Mouse (Mus musculus): ENCODE data around the gene Gm11939. TPM values are rescaled to one million over a fixed set of nuclear protein-coding genes. Genes with fewer than 3 reads are reported as not detected.

Gene Gm11939
- polyA plus RNA-seq, 1 experiment from 2014 or later = not detected

DNA sequence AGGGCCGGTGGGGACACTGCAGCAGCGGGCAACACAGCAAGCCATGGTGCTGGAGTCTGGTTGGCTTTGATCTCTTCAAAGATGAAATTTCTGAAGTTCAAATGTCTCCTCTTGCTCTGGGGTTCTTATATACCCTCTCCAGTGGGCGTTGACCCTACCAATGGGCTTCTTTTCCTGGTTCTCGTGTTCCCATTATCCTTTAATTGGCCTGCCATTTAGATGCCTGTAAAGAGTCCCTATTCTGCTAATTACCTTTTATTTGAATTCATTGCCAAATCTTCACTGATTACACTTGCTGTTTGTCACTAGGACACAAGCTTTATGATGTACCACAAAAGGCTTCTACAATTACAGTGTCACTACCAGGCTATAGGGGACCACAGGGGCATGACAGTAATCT, 8.5 kb downstream of the Gm11939 start, which contains the start of gene Krtap3-3:
Gene Krtap3-3 (minus strand): TSS at position 101 of the 400 bp plus-strand sequence.
- no peaks in the 10 kb centered on the region for H3K36me3 ChIP-seq (replicated peaks; ENCODE audit: control insufficient read depth, insufficient read depth, low read depth, low read length)
- DNase-seq (ENCODE audit: low spot score) (no peak), ATAC-seq (replicated peaks; ENCODE audit: insufficient number of reproducible peaks, low FRiP score, low TSS enrichment, low read depth) (no peak)
- H3K27ac ChIP-seq (replicated peaks; ENCODE audit: low read depth, low read length) = no peak within 1 kb of the TSS
- H3K27me3 ChIP-seq (ENCODE audit: control insufficient read depth, insufficient read depth, low read length) = no peaks in the 10 kb centered on the region
- no peak within 1 kb of the TSS for H3K9ac ChIP-seq (replicated peaks; ENCODE audit: low read length)
- H3K9me3 ChIP-seq (replicated peaks; ENCODE audit: control insufficient read depth, low read length) = no peaks in the 10 kb centered on the region
- H3K4me1 ChIP-seq (ENCODE audit: control insufficient read depth, insufficient read depth, low read length) = no peaks in the 10 kb centered on the region
- H3K4me3 ChIP-seq (ENCODE audit: low read depth, low read length) = no peak within 1 kb of the TSS
- no peak within 1 kb of the TSS for H3K4me2 ChIP-seq (ENCODE audit: low read depth, low read length)
- WGBS = 75% methylated on average over 4 of the region's 4 CpGs

GRCm38 (mm10) chr11:99547892-99548291, 11.4 kb downstream of the Gm11939 start:
- Histone ChIP-seq H3K36me3 (replicated peaks; ENCODE audit: control insufficient read depth, insufficient read depth, low read depth, low read length) (no peaks in the 10 kb centered on the region), H3K4me2 (ENCODE audit: low read depth, low read length) (no peak overlapping the region), H3K9me3 (replicated peaks; ENCODE audit: control insufficient read depth, low read length) (no peaks in the 10 kb centered on the region), H3K4me3 (ENCODE audit: low read depth, low read length) (no peak overlapping the region), H3K27ac (replicated peaks; ENCODE audit: low read depth, low read length) (no peak overlapping the region), H3K9ac (replicated peaks; ENCODE audit: low read length) (no peak overlapping the region), H3K4me1 (ENCODE audit: control insufficient read depth, insufficient read depth, low read length) (no peaks in the 10 kb centered on the region), H3K27me3 (ENCODE audit: control insufficient read depth, insufficient read depth, low read length) (no peaks in the 10 kb centered on the region)
- DNase-seq (ENCODE audit: low spot score) (no peak), ATAC-seq (replicated peaks; ENCODE audit: insufficient number of reproducible peaks, low FRiP score, low TSS enrichment, low read depth) (no peak)

DNA sequence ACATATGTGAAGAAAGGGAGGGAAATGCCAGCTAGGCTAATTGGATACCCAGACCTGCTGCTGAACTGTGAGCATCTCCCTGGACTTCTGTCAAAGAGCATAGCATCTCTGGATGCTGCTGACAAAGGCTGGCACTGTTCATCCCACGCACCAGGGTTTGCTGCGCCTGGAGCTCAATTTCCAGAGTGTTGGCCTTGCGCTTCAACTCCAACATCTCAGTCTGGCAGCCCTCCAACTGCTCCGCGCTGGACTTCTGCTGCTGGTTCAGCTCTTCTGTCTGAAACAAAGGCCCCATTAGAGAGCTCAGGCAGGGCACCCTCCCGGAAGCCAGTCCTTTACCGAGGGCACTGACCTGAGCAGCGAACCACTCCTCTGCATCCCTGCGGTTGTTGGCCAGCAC, 19.5 kb downstream of the Gm11939 start:
- Histone ChIP-seq H3K9ac (replicated peaks; ENCODE audit: low read length) (no peak overlapping the region), H3K4me1 (ENCODE audit: control insufficient read depth, insufficient read depth, low read length) (no peaks in the 10 kb centered on the region), H3K27me3 (ENCODE audit: control insufficient read depth, insufficient read depth, low read length) (no peaks in the 10 kb centered on the region), H3K27ac (replicated peaks; ENCODE audit: low read depth, low read length) (no peak overlapping the region), H3K36me3 (replicated peaks; ENCODE audit: control insufficient read depth, insufficient read depth, low read depth, low read length) (no peaks in the 10 kb centered on the region), H3K4me2 (ENCODE audit: low read depth, low read length) (no peak overlapping the region), H3K4me3 (ENCODE audit: low read depth, low read length) (no peak overlapping the region), H3K9me3 (replicated peaks; ENCODE audit: control insufficient read depth, low read length) (no peaks in the 10 kb centered on the region)
- DNase-seq (ENCODE audit: low spot score) (no peak), ATAC-seq (replicated peaks; ENCODE audit: insufficient number of reproducible peaks, low FRiP score, low TSS enrichment, low read depth) (no peak)
- 53% methylated on average over 9 of the region's 9 CpGs for WGBS

- H3K9me3 ChIP-seq (replicated peaks; ENCODE audit: control insufficient read depth, low read length) = no peaks in the 10 kb centered on the region
- H3K4me3 ChIP-seq (ENCODE audit: low read depth, low read length) = no peak within 1 kb of the TSS
- H3K27ac ChIP-seq (replicated peaks; ENCODE audit: low read depth, low read length) = no peak within 1 kb of the TSS
- H3K4me1 ChIP-seq (ENCODE audit: control insufficient read depth, insufficient read depth, low read length) = no peaks in the 10 kb centered on the region
- DNase-seq (ENCODE audit: low spot score) (no peak), ATAC-seq (replicated peaks; ENCODE audit: insufficient number of reproducible peaks, low FRiP score, low TSS enrichment, low read depth) (no peak)
- no peaks in the 10 kb centered on the region for H3K36me3 ChIP-seq (replicated peaks; ENCODE audit: control insufficient read depth, insufficient read depth, low read depth, low read length)
- no peak within 1 kb of the TSS for H3K9ac ChIP-seq (replicated peaks; ENCODE audit: low read length)
- WGBS = 82% methylated on average over 13 of the region's 13 CpGs
- no peaks in the 10 kb centered on the region for H3K27me3 ChIP-seq (ENCODE audit: control insufficient read depth, insufficient read depth, low read length)
- H3K4me2 ChIP-seq (ENCODE audit: low read depth, low read length) = no peak within 1 kb of the TSS
Measured at GRCm38 (mm10) chr11:99521288-99521860, 37.9 kb downstream of the Gm11939 start, which contains the start of gene Krt39. Krt39 (minus strand) TSS chr11:99521338.

DNA sequence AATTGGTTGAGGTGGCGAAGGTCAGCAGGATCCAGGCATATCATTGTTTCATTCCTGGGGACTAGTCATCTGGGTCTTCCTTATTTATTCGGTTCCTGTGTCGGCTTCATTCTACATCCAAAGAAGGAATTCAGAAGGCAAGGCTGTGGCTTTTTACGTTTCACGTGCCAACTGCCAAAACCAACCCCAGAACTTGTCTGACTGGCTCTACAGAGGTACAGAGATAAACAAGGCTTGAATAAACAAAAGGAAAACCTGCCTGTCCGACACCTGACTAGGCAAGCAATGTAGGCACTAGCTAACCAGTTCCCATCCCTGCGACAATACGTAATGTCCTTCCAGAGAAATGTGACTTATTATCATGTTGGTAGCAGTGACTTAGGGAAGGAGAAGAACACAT, 45.2 kb downstream of the Gm11939 start:
- WGBS = 82% methylated on average over 8 of the region's 8 CpGs
- no peak overlapping the region for H3K27ac ChIP-seq (replicated peaks; ENCODE audit: low read depth, low read length)
- ATAC-seq (replicated peaks; ENCODE audit: insufficient number of reproducible peaks, low FRiP score, low TSS enrichment, low read depth) = no peak

More for the DNA sequence above, 45.2 kb downstream of the Gm11939 start:
- no peak for DNase-seq (ENCODE audit: low spot score)
- Histone ChIP-seq H3K9me3 (replicated peaks; ENCODE audit: control insufficient read depth, low read length) (no peaks in the 10 kb centered on the region), H3K36me3 (replicated peaks; ENCODE audit: control insufficient read depth, insufficient read depth, low read depth, low read length) (no peaks in the 10 kb centered on the region), H3K4me1 (ENCODE audit: control insufficient read depth, insufficient read depth, low read length) (no peaks in the 10 kb centered on the region), H3K4me2 (ENCODE audit: low read depth, low read length) (no peak overlapping the region), H3K4me3 (ENCODE audit: low read depth, low read length) (no peak overlapping the region), H3K9ac (replicated peaks; ENCODE audit: low read length) (no peak overlapping the region), H3K27me3 (ENCODE audit: control insufficient read depth, insufficient read depth, low read length) (no peaks in the 10 kb centered on the region)

Other genes with a start within 250 kb of the Gm11939 start
- gene Krt25, start 236.5 kb downstream of the Gm11939 start, polyA plus RNA-seq (2014; fragmentation: Nextera tagmentation; extraction: Ambion mirVana) = not detected in 2 replicates
- gene Krt26, start 221.5 kb downstream of the Gm11939 start, polyA plus RNA-seq (2014; fragmentation: Nextera tagmentation; extraction: Ambion mirVana) = 0.08 and 0.14 TPM in 2 replicates
- gene Krt27, start 208.4 kb downstream of the Gm11939 start, polyA plus RNA-seq (2014; fragmentation: Nextera tagmentation; extraction: Ambion mirVana) = 0.13 TPM in 1 of 2 replicates, not detected in the other
- gene Krt28, start 184.6 kb downstream of the Gm11939 start, polyA plus RNA-seq (2014; fragmentation: Nextera tagmentation; extraction: Ambion mirVana) = 0.34 TPM in 1 of 2 replicates, not detected in the other
- 26.7 and 30.1 TPM in 2 replicates for gene Krt10, start 170.1 kb downstream of the Gm11939 start, polyA plus RNA-seq (2014; fragmentation: Nextera tagmentation; extraction: Ambion mirVana)
- not detected in 2 replicates for gene Krt12, start 137.2 kb downstream of the Gm11939 start, polyA plus RNA-seq (2014; fragmentation: Nextera tagmentation; extraction: Ambion mirVana)
- 0.17 and 0.53 TPM in 2 replicates for gene Krt20, start 121.3 kb downstream of the Gm11939 start, polyA plus RNA-seq (2014; fragmentation: Nextera tagmentation; extraction: Ambion mirVana)
- gene Krt23, start 66.3 kb downstream of the Gm11939 start, polyA plus RNA-seq (2014; fragmentation: Nextera tagmentation; extraction: Ambion mirVana) = 0.61 TPM in 1 of 2 replicates, not detected in the other
- not detected in 2 replicates for gene Krt39, start 38.1 kb downstream of the Gm11939 start, polyA plus RNA-seq (2014; fragmentation: Nextera tagmentation; extraction: Ambion mirVana)
- gene Krt40, start 16.3 kb downstream of the Gm11939 start, polyA plus RNA-seq (2014; fragmentation: Nextera tagmentation; extraction: Ambion mirVana) = not detected in 2 replicates
- not detected in 2 replicates for gene Krtap3-3, start 8.6 kb downstream of the Gm11939 start, polyA plus RNA-seq (2014; fragmentation: Nextera tagmentation; extraction: Ambion mirVana)
- not detected in 2 replicates for gene Krtap3-2, start 2.6 kb downstream of the Gm11939 start, polyA plus RNA-seq (2014; fragmentation: Nextera tagmentation; extraction: Ambion mirVana)
- gene Krtap3-1, start 7.2 kb upstream of the Gm11939 start, polyA plus RNA-seq (2014; fragmentation: Nextera tagmentation; extraction: Ambion mirVana) = not detected in 2 replicates
- not detected in 2 replicates for gene Krtap1-5, start 21.6 kb upstream of the Gm11939 start, polyA plus RNA-seq (2014; fragmentation: Nextera tagmentation; extraction: Ambion mirVana)
- not detected in 2 replicates for gene Krtap1-4, start 24.2 kb upstream of the Gm11939 start, polyA plus RNA-seq (2014; fragmentation: Nextera tagmentation; extraction: Ambion mirVana)
- not detected in 2 replicates for gene Krtap1-3, start 31.9 kb upstream of the Gm11939 start, polyA plus RNA-seq (2014; fragmentation: Nextera tagmentation; extraction: Ambion mirVana)
- not detected in 2 replicates for gene Krtap9-3, start 38.6 kb upstream of the Gm11939 start, polyA plus RNA-seq (2014; fragmentation: Nextera tagmentation; extraction: Ambion mirVana)
- gene Gm11938, start 43.8 kb upstream of the Gm11939 start, polyA plus RNA-seq (2014; fragmentation: Nextera tagmentation; extraction: Ambion mirVana) = not detected in 2 replicates
- gene Gm11937, start 50.7 kb upstream of the Gm11939 start, polyA plus RNA-seq (2014; fragmentation: Nextera tagmentation; extraction: Ambion mirVana) = not detected in 2 replicates
- not detected in 2 replicates for gene Krtap2-4, start 55.4 kb upstream of the Gm11939 start, polyA plus RNA-seq (2014; fragmentation: Nextera tagmentation; extraction: Ambion mirVana)
- gene Gm11562, start 61.0 kb upstream of the Gm11939 start, polyA plus RNA-seq (2014; fragmentation: Nextera tagmentation; extraction: Ambion mirVana) = not detected in 2 replicates
- gene Krtap4-1, start 68.8 kb upstream of the Gm11939 start, polyA plus RNA-seq (2014; fragmentation: Nextera tagmentation; extraction: Ambion mirVana) = not detected in 2 replicates
- not detected in 2 replicates for gene Krtap4-2, start 75.6 kb upstream of the Gm11939 start, polyA plus RNA-seq (2014; fragmentation: Nextera tagmentation; extraction: Ambion mirVana)
- not detected in 2 replicates for gene Krtap4-7, start 84.6 kb upstream of the Gm11939 start, polyA plus RNA-seq (2014; fragmentation: Nextera tagmentation; extraction: Ambion mirVana)
- gene Gm11555, start 90.8 kb upstream of the Gm11939 start, polyA plus RNA-seq (2014; fragmentation: Nextera tagmentation; extraction: Ambion mirVana) = not detected in 2 replicates
- gene Gm11563, start 99.5 kb upstream of the Gm11939 start, polyA plus RNA-seq (2014; fragmentation: Nextera tagmentation; extraction: Ambion mirVana) = not detected in 2 replicates
- gene Krtap4-6, start 106.5 kb upstream of the Gm11939 start, polyA plus RNA-seq (2014; fragmentation: Nextera tagmentation; extraction: Ambion mirVana) = not detected in 2 replicates
- gene Gm14190, start 131.3 kb upstream of the Gm11939 start, polyA plus RNA-seq (2014; fragmentation: Nextera tagmentation; extraction: Ambion mirVana) = not detected in 2 replicates
- not detected in 2 replicates for gene Gm14180, start 174.8 kb upstream of the Gm11939 start, polyA plus RNA-seq (2014; fragmentation: Nextera tagmentation; extraction: Ambion mirVana)
- gene Gm11595, start 213.4 kb upstream of the Gm11939 start, polyA plus RNA-seq (2014; fragmentation: Nextera tagmentation; extraction: Ambion mirVana) = not detected in 2 replicates
- not detected in 2 replicates for gene Krtap4-8, start 221.2 kb upstream of the Gm11939 start, polyA plus RNA-seq (2014; fragmentation: Nextera tagmentation; extraction: Ambion mirVana)
- not detected in 2 replicates for gene Krtap4-9, start 225.7 kb upstream of the Gm11939 start, polyA plus RNA-seq (2014; fragmentation: Nextera tagmentation; extraction: Ambion mirVana)
- gene Gm11596, start 234.0 kb upstream of the Gm11939 start, polyA plus RNA-seq (2014; fragmentation: Nextera tagmentation; extraction: Ambion mirVana) = not detected in 2 replicates
- gene Gm11569, start 239.5 kb upstream of the Gm11939 start, polyA plus RNA-seq (2014; fragmentation: Nextera tagmentation; extraction: Ambion mirVana) = not detected in 2 replicates
- gene Gm11554, start 245.0 kb upstream of the Gm11939 start, polyA plus RNA-seq (2014; fragmentation: Nextera tagmentation; extraction: Ambion mirVana) = not detected in 2 replicates